Mouse (Mus musculus) MEL (cell line): ENCODE data around the gene U2af1l4.

Experiments
- CHD2 ChIP-seq: IDR thresholded peaks from 2 replicates; pipeline ENCODE4 v1.6.1; 2011; ENCODE audit warnings: low read length, improper control_type of control experiment
- GATA1 ChIP-seq: IDR thresholded peaks from 2 replicates; pipeline ENCODE4 v1.6.1; 2011; ENCODE audit warnings: low read depth, low read length, improper control_type of control experiment
- MAFK ChIP-seq: IDR thresholded peaks from 2 replicates; pipeline ENCODE4 v1.6.1; 2011; ENCODE audit warnings: low read depth, mild to moderate bottlenecking, low read length, improper control_type of control experiment, borderline replicate concordance
- POLR2A ChIP-seq, 2 experiments: IDR thresholded peaks; 2 replicates each; pipeline ENCODE4 v1.6.1; 2011 to 2012; ENCODE audit warnings: low read length in 2 of 2, mild to moderate bottlenecking in 2 of 2, control low read depth in 1 of 2, improper control_type of control experiment in 1 of 2, low read depth in 1 of 2, moderate library complexity in 1 of 2; ENCODE audit not compliant: control insufficient read depth in 1 of 2, insufficient read depth in 1 of 2, poor library complexity in 1 of 2
- USF1 ChIP-seq: IDR thresholded peaks from 2 replicates; pipeline ENCODE4 v1.6.1; 2014; ENCODE audit warnings: low read depth, mild to moderate bottlenecking, inconsistent platforms, low read length, improper control_type of control experiment, moderate library complexity
- ZC3H11A ChIP-seq: IDR thresholded peaks from 2 replicates; pipeline ENCODE4 v1.6.1; 2012; ENCODE audit warnings: low read depth, mild to moderate bottlenecking, inconsistent platforms, low read length, improper control_type of control experiment
- ZNF384 ChIP-seq: IDR thresholded peaks from 2 replicates; pipeline ENCODE4 v1.6.1; 2012; ENCODE audit warnings: low read depth, mild to moderate bottlenecking, inconsistent platforms, low read length, improper control_type of control experiment

DNA sequence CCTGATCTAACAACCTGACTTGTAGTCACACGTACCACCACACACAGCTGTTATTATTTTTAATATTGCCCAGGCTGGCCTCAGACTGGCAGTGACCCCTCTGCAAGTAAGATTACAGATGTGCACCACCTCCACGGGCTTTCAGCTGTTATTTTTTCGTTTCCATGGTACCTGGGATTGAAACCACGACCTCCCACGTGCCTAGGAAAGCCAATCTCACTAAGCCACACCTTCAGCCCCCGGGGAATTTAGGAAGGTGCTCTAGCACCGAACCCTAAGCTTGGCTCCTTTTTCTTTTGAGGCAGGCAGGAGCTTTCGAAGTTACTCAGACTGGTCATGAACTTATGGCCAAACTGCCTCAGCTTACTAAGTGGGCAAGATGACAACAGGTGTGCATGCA, 41.3 kb downstream of the U2af1l4 start:
- TF ChIP-seq GATA1 (no peak), MAFK (no peak), CHD2 (no peak), ZC3H11A (no peak), ZNF384 (no peak), USF1 (no peak), POLR2A (IDR thresholded peaks at IDR 0.05; ENCODE audit: control insufficient read depth in 1 of 2, insufficient read depth in 1 of 2, low read depth in 1 of 2, low read length in 2 of 2, poor library complexity in 1 of 2) (no peak)
